Mouse (Mus musculus): ENCODE results near the gene Lsp1.
A peak's percentile ranks its signal among the peaks of the same experiment; 100 is the strongest.

The Lsp1 gene

DNA sequence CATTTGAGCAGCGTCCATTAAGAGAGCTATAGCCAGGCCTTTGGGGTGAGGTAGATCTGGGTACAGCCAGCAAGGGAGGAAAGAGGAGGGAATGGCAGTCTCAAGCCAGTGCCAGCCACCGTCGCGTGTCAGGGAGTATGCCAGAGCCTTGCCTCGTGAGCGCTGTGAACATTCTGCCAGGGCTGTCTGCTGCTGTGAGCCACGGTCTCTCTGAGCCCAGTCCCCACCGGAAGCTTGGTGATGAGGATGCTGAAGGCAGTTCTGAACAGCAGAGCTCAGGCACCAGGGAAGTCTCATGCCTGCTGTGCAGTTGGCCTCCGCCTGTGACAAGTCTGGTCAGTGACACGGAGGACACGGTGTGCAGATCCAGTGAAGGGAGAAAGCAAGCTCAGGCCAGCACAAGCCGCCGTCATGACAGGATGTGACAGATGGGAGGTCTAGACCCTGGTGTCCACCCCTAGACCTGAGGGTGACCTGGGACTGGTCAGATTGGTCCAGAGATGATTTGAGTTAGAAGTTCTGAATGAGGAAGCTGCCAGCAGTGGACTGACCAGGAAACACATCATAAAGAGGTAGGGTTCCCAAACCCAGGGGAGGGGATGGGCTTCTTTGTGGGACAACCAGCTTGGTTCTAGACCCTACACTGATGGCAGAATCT is 16.3 kb downstream of the Lsp1 start:
- DNase-seq = peak in 1 of 2 experiments; percentile 1

DNA sequence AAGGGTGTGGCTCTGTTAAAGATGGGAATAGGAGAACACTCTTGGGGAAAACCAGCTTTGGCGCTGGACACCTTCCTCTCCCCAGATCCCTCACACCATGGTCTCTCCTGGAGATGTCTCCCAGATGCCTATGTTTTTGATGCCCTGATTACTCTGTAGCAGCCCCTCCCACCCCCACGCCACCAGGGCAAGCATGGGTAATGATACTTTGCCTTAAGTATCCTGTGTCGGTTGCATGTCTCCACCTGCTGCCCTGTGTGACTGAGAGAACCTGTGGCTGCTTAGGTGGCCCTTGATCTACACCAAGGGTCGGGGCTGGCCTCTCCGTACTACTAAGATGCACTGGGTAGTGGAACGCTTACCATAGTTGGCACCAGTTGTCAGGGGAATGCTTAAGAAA is 17.4 kb downstream of the Lsp1 start:
- no peak for DNase-seq

GRCm38 (mm10) chr7:142478574-142478973 is 18.0 kb downstream of the Lsp1 start:
- DNase-seq = no peak

GRCm38 (mm10) chr7:142479307-142479706 is 18.7 kb downstream of the Lsp1 start:
- DNase-seq = no peak

GRCm38 (mm10) chr7:142479886-142480285 is 19.3 kb downstream of the Lsp1 start:
- no peak for DNase-seq

DNA sequence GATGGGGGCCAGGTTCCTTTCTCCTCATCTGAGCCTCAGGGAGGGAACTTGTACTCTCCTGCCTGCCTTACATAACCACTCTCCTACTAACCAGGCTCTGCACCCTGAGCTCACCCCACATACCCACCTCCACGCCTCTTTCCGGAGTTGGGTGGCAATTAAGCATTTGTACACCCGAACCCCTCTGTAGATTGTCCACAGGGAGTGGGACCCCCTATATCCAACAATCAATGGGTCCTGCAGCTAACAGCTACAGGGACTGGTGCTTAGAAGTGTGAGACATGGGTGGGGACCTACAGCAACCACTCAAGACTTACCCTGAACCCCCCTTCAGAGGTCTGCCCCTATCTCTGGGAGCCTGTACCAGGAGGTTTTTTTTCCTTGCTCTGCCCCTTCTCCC is 20.1 kb downstream of the Lsp1 start:
- no peak for DNase-seq

- peak in 1 of 2 experiments; percentile 31 for DNase-seq
These were observed 20.6 kb downstream of the Lsp1 start for GRCm38 (mm10) chr7:142481186-142481567.

DNA sequence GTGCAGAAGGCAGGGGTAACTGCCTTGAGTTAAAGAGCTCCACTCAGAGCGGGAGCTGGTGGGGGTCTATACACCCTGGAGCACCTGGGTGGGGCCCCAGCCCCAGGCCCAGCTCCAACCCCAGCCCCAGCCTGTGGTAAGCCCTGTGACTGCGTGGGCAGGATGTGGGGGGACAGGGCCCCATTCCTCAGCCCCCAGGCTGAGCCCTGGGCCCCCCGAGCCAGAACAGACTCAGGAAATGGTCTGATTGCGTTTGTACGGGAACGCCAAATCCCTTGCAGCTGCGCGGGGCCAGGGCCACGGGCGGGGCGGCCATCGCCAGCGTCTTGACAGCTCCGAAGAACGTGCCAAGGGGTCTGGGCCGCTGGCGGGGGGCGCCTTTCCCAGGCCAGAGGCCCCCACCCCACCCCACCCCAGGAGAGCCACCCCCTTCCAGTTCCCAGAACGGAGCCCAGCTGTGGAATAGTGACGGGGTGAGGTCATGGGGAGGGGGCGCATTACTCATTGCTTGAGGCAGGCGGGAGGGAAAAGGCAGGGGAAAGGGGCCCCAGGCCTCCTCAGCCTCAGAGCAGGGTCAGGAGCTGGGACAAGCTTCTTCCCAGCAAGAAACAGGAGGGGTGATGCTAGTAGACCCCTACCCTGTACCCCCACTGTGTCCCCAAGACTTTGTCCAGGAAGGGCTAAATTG is 21.1 kb downstream of the Lsp1 start:
- peak in 1 of 2 experiments; percentile 37 for DNase-seq

GRCm38 (mm10) chr7:142482256-142482609 is 21.6 kb downstream of the Lsp1 start:
- DNase-seq = no peak

GRCm38 (mm10) chr7:142483136-142483535 is 22.5 kb downstream of the Lsp1 start:
- DNase-seq = no peak

DNA sequence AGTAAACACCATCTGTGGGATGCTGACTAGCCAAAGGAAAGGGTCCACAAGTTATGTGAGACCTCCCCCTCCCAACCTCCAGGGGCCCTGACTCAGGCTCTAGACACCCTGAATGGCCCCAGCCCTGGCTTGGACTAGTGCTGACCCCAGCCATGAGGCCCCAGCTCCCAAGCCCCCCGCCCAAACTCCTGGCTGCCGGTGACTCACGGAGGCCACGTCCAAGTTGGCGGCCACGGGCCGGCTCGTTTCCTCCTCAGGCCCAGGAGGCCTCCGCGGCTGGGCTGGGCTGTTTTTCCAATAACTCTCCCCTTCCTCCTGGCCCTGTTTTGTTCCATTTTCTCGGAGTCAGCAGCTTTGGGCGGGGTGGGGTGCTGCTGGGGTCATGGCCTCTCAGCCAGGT is 24.2 kb downstream of the Lsp1 start:
- DNase-seq = no peak

GRCm38 (mm10) chr7:142486751-142487162 is 26.1 kb downstream of the Lsp1 start:
- no peak for DNase-seq

DNA sequence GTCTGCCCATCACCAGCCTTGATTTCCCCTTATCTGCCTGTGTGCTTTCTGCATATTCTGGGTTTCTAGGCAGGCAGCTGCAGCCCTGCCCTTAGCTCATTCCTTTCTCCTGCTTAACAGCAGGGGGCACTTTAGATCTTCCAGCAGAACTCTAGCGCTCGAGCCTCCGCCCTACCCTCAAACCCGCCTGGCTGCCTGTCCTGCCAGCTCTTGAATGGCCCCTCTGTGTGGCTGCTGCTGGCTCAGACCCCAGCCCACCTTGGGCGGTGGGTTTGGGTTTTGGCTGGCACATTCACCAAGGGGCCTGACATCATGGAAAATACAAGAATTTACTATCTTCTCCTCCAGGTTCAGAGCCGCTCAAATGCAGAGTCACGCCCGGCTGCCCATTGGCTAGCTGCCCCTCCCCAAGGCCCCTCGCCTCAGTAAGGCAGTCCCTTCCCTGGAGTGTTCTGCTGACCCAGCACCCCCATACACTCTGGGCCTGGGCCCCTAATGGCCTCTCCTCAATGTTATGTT is 26.8 kb downstream of the Lsp1 start:
- no peak for DNase-seq

GRCm38 (mm10) chr7:142488053-142488452 is 27.4 kb downstream of the Lsp1 start:
- no peak for DNase-seq

DNA sequence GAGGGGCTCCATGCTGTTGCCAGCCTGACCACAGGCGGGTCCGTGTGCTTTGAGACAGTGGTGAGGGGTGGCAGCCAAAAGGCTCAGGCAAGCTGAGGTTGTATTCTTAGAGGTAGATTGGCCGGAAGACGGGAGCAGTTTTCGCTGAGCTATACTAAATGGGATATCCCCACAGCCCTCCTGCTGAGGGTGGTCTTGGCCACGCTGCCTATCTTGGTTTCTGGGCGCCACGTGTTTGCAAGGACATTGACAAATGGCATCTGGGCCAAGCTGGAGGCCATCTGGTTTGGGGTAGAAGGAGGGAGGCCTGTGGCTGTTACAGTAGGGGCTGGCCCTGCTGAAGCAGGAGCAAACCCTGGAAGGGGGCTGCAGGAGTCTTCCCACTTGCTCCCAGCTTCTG is 32.9 kb downstream of the Lsp1 start:
- DNase-seq = no peak

- DNase-seq = no peak
These were observed 35.5 kb downstream of the Lsp1 start for GRCm38 (mm10) chr7:142496158-142496557.

- no peak for DNase-seq
These were observed 36.2 kb downstream of the Lsp1 start for GRCm38 (mm10) chr7:142496800-142497199.

- DNase-seq = no peak
These were observed 37.2 kb downstream of the Lsp1 start for GRCm38 (mm10) chr7:142497775-142498174.

GRCm38 (mm10) chr7:142498575-142498974 is 38.0 kb downstream of the Lsp1 start, which contains the start of gene Tnnt3:
Tnnt3 (plus strand) TSS chr7:142498836.
- no peak for DNase-seq

DNA sequence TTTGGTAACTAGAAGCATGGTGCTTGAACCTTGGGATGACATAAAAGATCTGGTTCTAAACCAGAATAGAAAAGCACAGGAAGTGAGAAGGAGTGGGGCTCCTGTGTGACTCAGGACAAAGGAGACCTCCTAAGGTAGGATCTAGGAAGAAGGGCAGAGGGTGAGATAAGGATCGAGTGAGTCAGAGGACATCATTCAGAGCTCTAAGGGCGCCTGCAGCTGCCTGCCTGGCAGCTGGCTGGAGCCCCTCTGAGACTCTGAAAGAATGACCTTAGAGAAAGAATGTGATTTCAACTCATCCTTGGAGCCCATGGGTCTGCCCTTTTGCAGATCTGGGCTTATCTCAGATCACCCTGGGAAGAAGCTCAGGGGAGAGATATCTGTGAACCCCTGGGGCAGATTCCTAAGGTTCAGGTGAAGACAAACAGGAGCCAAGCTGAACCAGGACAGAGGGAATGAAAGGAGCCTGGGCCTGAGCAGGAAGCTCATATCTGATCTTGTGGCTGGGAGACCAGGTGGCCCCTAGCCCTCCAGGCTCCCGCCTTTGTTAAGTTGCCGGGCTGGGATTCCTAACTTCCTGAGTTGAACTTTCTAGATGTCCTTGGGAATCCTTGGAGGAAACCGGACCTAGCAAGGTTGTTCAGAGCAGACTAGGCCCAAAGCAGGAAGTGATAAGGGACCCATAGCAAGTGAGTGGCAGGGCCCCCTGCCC is 38.6 kb downstream of the Lsp1 start:
- no peak for DNase-seq

- no peak for DNase-seq
These were observed 39.4 kb downstream of the Lsp1 start for GRCm38 (mm10) chr7:142500032-142500431.

- no peak for DNase-seq
These were observed 42.6 kb downstream of the Lsp1 start for GRCm38 (mm10) chr7:142503206-142503605.

GRCm38 (mm10) chr7:142505942-142506341 is 45.3 kb downstream of the Lsp1 start:
- DNase-seq = no peak

- no peak for DNase-seq
These were observed 45.9 kb downstream of the Lsp1 start for GRCm38 (mm10) chr7:142506501-142506900.

Data from thymus, adult 18-20 months (tissue).